Mouse (Mus musculus): ENCODE measurements at regions not wholly inside any gene's neighbourhood (a gene's known extent, or its start where the extent isn't known, plus 50 kb on each side); places are given as distances from the start of the nearest gene placed in this dataset.
"Not testable (repeated sequence)": the region's sequence is repeated elsewhere in the genome, so short reads cannot be mapped to it uniquely, and the experiment has no call there.

GRCm38 (mm10) chr14:53765918-53766317 lies 488.0 kb downstream of the Dad1 start:
- not testable (repeated sequence) for TF ChIP-seq POLR2A (IDR thresholded peaks at IDR 0.05; ENCODE audit: low read depth, low read length); CTCF (IDR thresholded peaks at IDR 0.05; ENCODE audit: extremely low read depth, insufficient read depth, insufficient read length, insufficient replicate concordance)

Data from spleen, adult 2 months (tissue).